Mouse (Mus musculus) liver, adult 2 months (tissue): ENCODE measurements at regions not wholly inside any gene's neighbourhood (a gene's known extent, or its start where the extent isn't known, plus 50 kb on each side); places are given as distances from the start of the nearest gene placed in this dataset.

Experiments used
- CTCF ChIP-seq: fragments of 200-500 bp; IDR thresholded peaks from 2 replicates; pipeline ENCODE4 v1.5.1; 2011; ENCODE audit warnings: low read depth, low read length, control low read depth
- POLR2A ChIP-seq: fragments of 200-500 bp; IDR thresholded peaks from 2 replicates; pipeline ENCODE4 v1.6.1; 2011; ENCODE audit warnings: low read length, control low read depth; ENCODE audit not compliant: insufficient read depth; ENCODE audit errors: extremely low read depth

GRCm38 (mm10) chr4:131484607-131485111, 353.4 kb downstream of the Ptpru start:
- no peak for TF ChIP-seq CTCF
- TF ChIP-seq POLR2A = no peak
